Mouse (Mus musculus) MEL (cell line): ENCODE measurements around the gene Cdc34. TPM values are rescaled to one million over a fixed set of nuclear protein-coding genes. Genes with fewer than 3 reads are reported as not detected.

Experiments
- DNase-seq: peaks from one replicate; pipeline ENCODE4 v3.0.0; 2011; ENCODE audit warnings: low read depth, low spot score
- H3K27ac ChIP-seq: 2 replicates; pipeline ENCODE4 v1.5.1; 2012; ENCODE audit warnings: low read depth, mild to moderate bottlenecking, control low read depth, low read length, moderate library complexity; ENCODE audit not compliant: control insufficient read depth
- H3K27me3 ChIP-seq, 2 experiments: fragments of 150-350 bp in 1 of 2; sonication (generic) in 1 of 2; 2 replicates each; pipeline ENCODE4 v1.6.1; 2012; ENCODE audit warnings: low read length in 2 of 2, mild to moderate bottlenecking in 2 of 2, improper control_type of control experiment in 1 of 2, moderate library complexity in 1 of 2; ENCODE audit not compliant: insufficient read depth in 2 of 2, control insufficient read depth in 1 of 2
- H3K36me3 ChIP-seq, 2 experiments: 2 replicates each; pipeline ENCODE4 v1.6.1; 2012 to 2014; ENCODE audit warnings: low read length in 2 of 2, improper control_type of control experiment in 1 of 2, inconsistent platforms in 1 of 2, mild to moderate bottlenecking in 1 of 2; ENCODE audit not compliant: insufficient read depth in 2 of 2, control insufficient read depth in 1 of 2
- H3K4me1 ChIP-seq, 2 experiments: fragments of 150-350 bp in 1 of 2; sonication (generic) in 1 of 2; 2 replicates each; pipeline ENCODE4 v1.6.1; 2012; ENCODE audit warnings: low read length in 2 of 2, improper control_type of control experiment in 1 of 2, mild to moderate bottlenecking in 1 of 2; ENCODE audit not compliant: insufficient read depth in 2 of 2, control insufficient read depth in 1 of 2
- H3K4me3 ChIP-seq, 2 experiments: fragments of 150-350 bp in 1 of 2; sonication (generic) in 1 of 2; 2 replicates each; pipeline ENCODE4 v1.5.1; 2012; ENCODE audit warnings: low read depth in 2 of 2, low read length in 2 of 2, mild to moderate bottlenecking in 2 of 2, moderate library complexity in 2 of 2, control low read depth in 1 of 2, improper control_type of control experiment in 1 of 2; ENCODE audit not compliant: control insufficient read depth in 1 of 2, insufficient read depth in 1 of 2
- H3K79me2 ChIP-seq: 2 replicates; pipeline ENCODE4 v1.6.1; 2012; ENCODE audit warnings: mild to moderate bottlenecking, low read length, moderate library complexity; ENCODE audit not compliant: control insufficient read depth, poor library complexity, insufficient read depth
- H3K9ac ChIP-seq: 2 replicates; pipeline ENCODE4 v1.6.1; 2012; ENCODE audit warnings: low read depth, mild to moderate bottlenecking, control low read depth, low read length, moderate library complexity; ENCODE audit not compliant: control insufficient read depth, poor library complexity, severe bottlenecking
- H3K9me3 ChIP-seq: fragments of 150-350 bp; sonication (generic); replicated peaks from 2 replicates; pipeline ENCODE4 v1.6.1; 2012; ENCODE audit warnings: mild to moderate bottlenecking, low read length, improper control_type of control experiment, moderate library complexity; ENCODE audit not compliant: insufficient read depth
- CHD1 ChIP-seq: IDR thresholded peaks from 2 replicates; pipeline ENCODE4 v1.6.1; 2012; ENCODE audit warnings: low read depth, mild to moderate bottlenecking, inconsistent platforms, low read length, improper control_type of control experiment
- CHD2 ChIP-seq: IDR thresholded peaks from 2 replicates; pipeline ENCODE4 v1.6.1; 2011; ENCODE audit warnings: low read length, improper control_type of control experiment
- CTCF ChIP-seq, 3 experiments: IDR thresholded peaks in 2 of 3; conservative IDR thresholded peaks in 1 of 3; 2 replicates each; pipeline ENCODE4 v1.5.1; 2011 to 2012; ENCODE audit warnings: low read length in 3 of 3, low read depth in 2 of 3, mild to moderate bottlenecking in 2 of 3, improper control_type of control experiment in 1 of 3, inconsistent platforms in 1 of 3, mixed read lengths in 1 of 3, moderate library complexity in 1 of 3; ENCODE audit not compliant: control insufficient read depth in 1 of 3, insufficient read depth in 1 of 3, poor library complexity in 1 of 3, severe bottlenecking in 1 of 3
- E2F4 ChIP-seq: IDR thresholded peaks from 2 replicates; pipeline ENCODE4 v1.6.1; 2011; ENCODE audit warnings: low read depth, low read length, improper control_type of control experiment, borderline replicate concordance
- EP300 ChIP-seq, 2 experiments: IDR thresholded peaks; 2 replicates each; pipeline ENCODE4 v1.6.1; 2011; ENCODE audit warnings: improper control_type of control experiment in 2 of 2, low read length in 2 of 2, low read depth in 1 of 2, mild to moderate bottlenecking in 1 of 2
- GABPA ChIP-seq: IDR thresholded peaks from 2 replicates; pipeline ENCODE4 v1.6.1; 2012; ENCODE audit warnings: low read depth, mild to moderate bottlenecking, inconsistent platforms, low read length, improper control_type of control experiment, moderate library complexity
- HCFC1 ChIP-seq: IDR thresholded peaks from 2 replicates; pipeline ENCODE4 v1.6.1; 2012; ENCODE audit warnings: low read depth, mild to moderate bottlenecking, inconsistent platforms, low read length, improper control_type of control experiment, moderate library complexity
- JUND ChIP-seq: IDR thresholded peaks from 2 replicates; pipeline ENCODE4 v1.6.1; 2011; ENCODE audit warnings: low read depth, mild to moderate bottlenecking, improper control_type of control experiment, low read length
- MAFK ChIP-seq: IDR thresholded peaks from 2 replicates; pipeline ENCODE4 v1.6.1; 2011; ENCODE audit warnings: low read depth, mild to moderate bottlenecking, low read length, improper control_type of control experiment, borderline replicate concordance
- MAZ ChIP-seq: IDR thresholded peaks from 2 replicates; pipeline ENCODE4 v1.6.1; 2012; ENCODE audit warnings: low read depth, mild to moderate bottlenecking, inconsistent platforms, low read length, improper control_type of control experiment
- NELFE ChIP-seq: IDR thresholded peaks from 2 replicates; pipeline ENCODE4 v1.6.1; 2011; ENCODE audit warnings: low read depth, low read length, improper control_type of control experiment
- POLR2AphosphoS2 ChIP-seq: IDR thresholded peaks from 2 replicates; pipeline ENCODE4 v1.6.1; 2011; ENCODE audit warnings: low read length, improper control_type of control experiment
- POLR2AphosphoS5 ChIP-seq: IDR thresholded peaks from 2 replicates; pipeline ENCODE4 v1.6.1; 2012; ENCODE audit warnings: low read depth, borderline replicate concordance, mild to moderate bottlenecking, inconsistent platforms, low read length, moderate library complexity, mixed read lengths
- RAD21 ChIP-seq: IDR thresholded peaks from 2 replicates; pipeline ENCODE4 v1.6.1; 2011; ENCODE audit warnings: mild to moderate bottlenecking, low read depth, low read length, improper control_type of control experiment
- RCOR1 ChIP-seq: IDR thresholded peaks from 2 replicates; pipeline ENCODE4 v1.6.1; 2012; ENCODE audit warnings: low read depth, mild to moderate bottlenecking, inconsistent platforms, low read length, improper control_type of control experiment
- SIN3A ChIP-seq: IDR thresholded peaks from 2 replicates; pipeline ENCODE4 v1.6.1; 2012; ENCODE audit warnings: low read length, improper control_type of control experiment, inconsistent platforms
- SMC3 ChIP-seq: IDR thresholded peaks from 2 replicates; pipeline ENCODE4 v1.6.1; 2011; ENCODE audit warnings: low read depth, low read length, improper control_type of control experiment
- TAL1 ChIP-seq: IDR thresholded peaks from 2 replicates; pipeline ENCODE4 v1.6.1; 2012; ENCODE audit warnings: mild to moderate bottlenecking, inconsistent platforms, low read length, moderate library complexity, mixed read lengths
- TCF12 ChIP-seq: IDR thresholded peaks from 2 replicates; pipeline ENCODE4 v1.6.1; 2014; ENCODE audit warnings: low read depth, mild to moderate bottlenecking, inconsistent platforms, low read length, improper control_type of control experiment, moderate library complexity
- UBTF ChIP-seq: IDR thresholded peaks from 2 replicates; pipeline ENCODE4 v1.6.1; 2012; ENCODE audit warnings: low read depth, mild to moderate bottlenecking, inconsistent platforms, low read length, improper control_type of control experiment, moderate library complexity, borderline replicate concordance; ENCODE audit not compliant: insufficient read depth
- USF1 ChIP-seq: IDR thresholded peaks from 2 replicates; pipeline ENCODE4 v1.6.1; 2014; ENCODE audit warnings: low read depth, mild to moderate bottlenecking, inconsistent platforms, low read length, improper control_type of control experiment, moderate library complexity
- USF2 ChIP-seq, 2 experiments: IDR thresholded peaks; 2 replicates each; pipeline ENCODE4 v1.6.1; 2011 to 2012; ENCODE audit warnings: improper control_type of control experiment in 2 of 2, low read length in 2 of 2, borderline replicate concordance in 1 of 2, inconsistent platforms in 1 of 2, low read depth in 1 of 2, mild to moderate bottlenecking in 1 of 2; ENCODE audit not compliant: insufficient read depth in 1 of 2
- ZC3H11A ChIP-seq: IDR thresholded peaks from 2 replicates; pipeline ENCODE4 v1.6.1; 2012; ENCODE audit warnings: low read depth, mild to moderate bottlenecking, inconsistent platforms, low read length, improper control_type of control experiment
- ZKSCAN1 ChIP-seq: IDR thresholded peaks from 2 replicates; pipeline ENCODE4 v1.6.1; 2012; ENCODE audit warnings: low read depth, mild to moderate bottlenecking, inconsistent platforms, low read length, improper control_type of control experiment, moderate library complexity
- ZMIZ1 ChIP-seq: IDR thresholded peaks from 2 replicates; pipeline ENCODE4 v1.6.1; 2012; ENCODE audit warnings: low read depth, mild to moderate bottlenecking, inconsistent platforms, low read length, improper control_type of control experiment, moderate library complexity
- ZNF384 ChIP-seq: IDR thresholded peaks from 2 replicates; pipeline ENCODE4 v1.6.1; 2012; ENCODE audit warnings: low read depth, mild to moderate bottlenecking, inconsistent platforms, low read length, improper control_type of control experiment
- polyA plus RNA-seq, 2 experiments: library from polyadenylated mRNA; stranded (reverse) in 1 of 2; unstranded in 1 of 2; fragments of >175 nt in 1 of 2; fragments of >200 nt in 1 of 2; gene quantifications; 2 replicates each; pipeline versions ENCODE4 v1.2.1 to v1.2.4; 2012; ENCODE audit warnings: low replicate concordance in 2 of 2, low read depth in 1 of 2; ENCODE audit not compliant: insufficient read length in 2 of 2, insufficient read depth in 1 of 2, missing spikeins in 1 of 2
- total RNA-seq: library from RNA; depleted of rRNA; stranded (reverse); fragments of 300-350 nt; gene quantifications from 2 replicates; pipeline ENCODE4 v1.2.3, GENCODE M21; 2012

The Cdc34 gene
- total and polyA plus RNA-seq, 3 experiments = 318 to 422 (median 417) TPM

DNA sequence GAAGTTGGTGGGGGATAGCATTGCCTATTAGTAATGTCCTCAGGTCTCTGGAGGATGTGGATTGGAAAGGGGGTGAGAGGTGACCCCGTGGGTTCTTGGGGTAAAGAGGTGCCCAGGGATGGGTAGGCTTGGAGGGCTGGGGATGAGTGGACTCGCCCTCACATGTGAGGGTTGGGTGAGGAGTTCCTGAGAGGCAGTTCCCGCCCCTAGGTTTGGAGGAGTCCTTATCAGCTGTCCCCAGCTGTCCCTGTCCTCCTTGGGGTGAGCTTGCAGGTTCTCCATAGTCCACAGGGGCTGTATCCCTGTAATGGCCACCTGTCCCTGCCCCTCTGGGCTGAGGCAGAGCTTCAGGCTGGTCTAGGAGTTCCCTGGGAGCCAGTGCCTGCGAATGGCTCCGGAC lies 24.0 kb downstream of the Cdc34 start (continued):
- TF ChIP-seq ZKSCAN1 (no peak), CTCF (IDR thresholded peaks at IDR 0.05 in 2 of 3, conservative IDR thresholded peaks at IDR 0.05 in 1 of 3; ENCODE audit: control insufficient read depth in 1 of 3, insufficient read depth in 1 of 3, low read depth in 2 of 3, low read length in 3 of 3, poor library complexity in 1 of 3, severe bottlenecking in 1 of 3) (no peak), CHD1 (no peak), SIN3A (peak; percentile 60), EP300 (IDR thresholded peaks at IDR 0.05; ENCODE audit: low read depth in 1 of 2, low read length in 2 of 2) (peak; percentile 59 to 70), RAD21 (no peak), SMC3 (no peak), TAL1 (peak; percentile 99), POLR2AphosphoS5 (no peak), ZMIZ1 (no peak), MAZ (no peak), TCF12 (peak; percentile 87), POLR2AphosphoS2 (no peak), NELFE (no peak), ZC3H11A (no peak)

DNA sequence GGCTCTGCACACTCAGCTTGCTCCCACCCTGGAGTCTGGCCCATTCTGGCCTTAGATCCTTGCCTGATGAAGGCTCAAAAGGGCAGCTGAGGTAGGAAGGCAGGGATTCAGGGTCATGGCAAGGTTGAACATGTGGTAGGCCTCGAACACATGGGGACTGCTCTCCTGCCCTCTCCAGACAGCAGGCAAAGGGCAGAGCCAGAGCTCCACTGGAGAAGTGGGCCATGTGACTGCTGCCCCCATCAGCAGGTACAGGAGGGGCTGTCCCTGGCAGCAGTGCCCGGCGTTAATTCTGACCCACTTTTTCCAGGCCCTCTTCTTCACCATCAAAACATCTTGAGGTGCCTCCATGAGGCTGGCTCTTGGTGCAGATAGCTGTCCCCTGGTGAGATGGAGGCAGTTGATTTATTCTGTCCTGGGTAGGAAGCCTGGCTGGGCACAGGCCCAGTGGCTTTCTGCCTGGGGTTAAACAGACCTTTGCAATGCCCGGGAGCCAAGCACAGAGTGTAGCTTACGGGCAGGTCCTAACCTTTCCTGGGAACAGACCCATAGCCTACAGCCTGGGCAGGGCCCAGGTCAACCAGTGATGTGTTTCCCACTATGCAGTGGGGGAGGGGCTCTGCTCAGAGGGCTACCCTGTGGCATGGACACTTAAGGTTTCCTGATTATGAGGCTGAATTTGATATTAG lies 24.6 kb downstream of the Cdc34 start:
- Histone ChIP-seq H3K79me2 (peaks cover 41% of the 10 kb centered on the region), H3K4me3 (peak overlapping the region; percentile 11 to 28; a peak in 1 of 4 replicates), H3K36me3 (peaks cover 0 to 14% of the 10 kb centered on the region in 2 experiments; a peak in 2 of 4 replicates), H3K9ac (peak overlapping the region; percentile 84), H3K27ac (no peak overlapping the region), H3K4me1 (peaks cover 9 to 16% of the 10 kb centered on the region in 2 experiments; a peak in 3 of 4 replicates), H3K27me3 (no peaks in the 10 kb centered on the region)
- no peak for DNase-seq
- TF ChIP-seq CHD2 (no peak), MAZ (no peak), USF2 (IDR thresholded peaks at IDR 0.05; ENCODE audit: borderline replicate concordance in 1 of 2, insufficient read depth in 1 of 2, low read depth in 1 of 2, low read length in 2 of 2) (no peak), ZC3H11A (no peak)
- TF ChIP-seq, all 39 proteins: peak for 0
- no peaks in the 10 kb centered on the region for H3K9me3 ChIP-seq

DNA sequence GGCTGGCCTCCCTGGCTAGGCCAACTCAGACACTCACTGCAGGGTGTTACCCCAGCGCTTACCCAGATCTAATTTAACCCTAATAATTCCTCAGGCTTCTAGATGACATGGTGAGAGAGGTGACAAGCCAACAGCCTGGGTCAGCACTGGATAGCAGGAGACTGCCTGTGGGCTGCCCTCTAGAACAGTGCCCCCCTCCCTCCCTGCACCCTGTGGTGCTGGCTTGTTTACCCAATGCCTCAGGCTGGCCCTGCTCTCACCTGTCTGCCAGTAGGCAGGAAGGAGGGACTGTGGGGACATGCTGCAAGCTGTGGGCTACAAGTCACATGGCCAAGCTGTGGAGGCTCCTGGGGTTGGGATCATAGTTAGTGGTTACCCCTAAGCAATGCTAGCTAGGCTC lies 25.2 kb downstream of the Cdc34 start:
- no peak for DNase-seq
- H3K79me2 ChIP-seq = peaks cover 41% of the 10 kb centered on the region
- H3K36me3 ChIP-seq = peaks cover 0 to 16% of the 10 kb centered on the region in 2 experiments; a peak in 2 of 4 replicates
- H3K27me3 ChIP-seq = no peaks in the 10 kb centered on the region
- H3K4me1 ChIP-seq = peaks cover 9 to 19% of the 10 kb centered on the region in 2 experiments; a peak in 3 of 4 replicates
- no peak overlapping the region for H3K27ac ChIP-seq
- no peaks in the 10 kb centered on the region for H3K9me3 ChIP-seq
- H3K9ac ChIP-seq = no peak overlapping the region
- H3K4me3 ChIP-seq = no peak overlapping the region
- TF ChIP-seq SMC3 = no peak
- TF ChIP-seq UBTF = no peak
- no peak for TF ChIP-seq GABPA
- no peak for TF ChIP-seq HCFC1
- TF ChIP-seq TCF12 = no peak
- no peak for TF ChIP-seq MAFK
- TF ChIP-seq RAD21 = no peak
- no peak for TF ChIP-seq POLR2AphosphoS2
- no peak for TF ChIP-seq USF2 (IDR thresholded peaks at IDR 0.05; ENCODE audit: borderline replicate concordance in 1 of 2, insufficient read depth in 1 of 2, low read depth in 1 of 2, low read length in 2 of 2)
- no peak for TF ChIP-seq NELFE
- TF ChIP-seq CHD2 = no peak
- TF ChIP-seq ZNF384 = no peak
- TF ChIP-seq USF1 = no peak
- TF ChIP-seq CTCF (IDR thresholded peaks at IDR 0.05 in 2 of 3, conservative IDR thresholded peaks at IDR 0.05 in 1 of 3; ENCODE audit: control insufficient read depth in 1 of 3, insufficient read depth in 1 of 3, low read depth in 2 of 3, low read length in 3 of 3, poor library complexity in 1 of 3, severe bottlenecking in 1 of 3) = no peak
- TF ChIP-seq E2F4 = no peak
- no peak for TF ChIP-seq RCOR1
- TF ChIP-seq ZKSCAN1 = no peak
- TF ChIP-seq TAL1 = no peak
- no peak for TF ChIP-seq JUND
